Mouse (Mus musculus): Measurements from ENCODE around the gene Ankrd33b.

- TF ChIP-seq CTCF (IDR thresholded peaks at IDR 0.05; ENCODE audit: extremely low read depth, insufficient read depth, low read length), result peak; percentile 33; the same call in 1 of the 2 replicates
- TF ChIP-seq POLR2A (IDR thresholded peaks at IDR 0.05; ENCODE audit: extremely low read depth, insufficient read depth, low read length), result no peak
Measured at GRCm38 (mm10) chr15:31258693-31259439, 108.7 kb downstream of the Ankrd33b start.
